Mouse (Mus musculus): ENCODE results near the gene Ino80d. TPM values are rescaled to one million over a fixed set of nuclear protein-coding genes. Genes with fewer than 3 reads are reported as not detected.

Ino80d gene
- total RNA-seq, 4 experiments from 2014 or later, result 25.6 to 32.7 (median 28.8) TPM

DNA sequence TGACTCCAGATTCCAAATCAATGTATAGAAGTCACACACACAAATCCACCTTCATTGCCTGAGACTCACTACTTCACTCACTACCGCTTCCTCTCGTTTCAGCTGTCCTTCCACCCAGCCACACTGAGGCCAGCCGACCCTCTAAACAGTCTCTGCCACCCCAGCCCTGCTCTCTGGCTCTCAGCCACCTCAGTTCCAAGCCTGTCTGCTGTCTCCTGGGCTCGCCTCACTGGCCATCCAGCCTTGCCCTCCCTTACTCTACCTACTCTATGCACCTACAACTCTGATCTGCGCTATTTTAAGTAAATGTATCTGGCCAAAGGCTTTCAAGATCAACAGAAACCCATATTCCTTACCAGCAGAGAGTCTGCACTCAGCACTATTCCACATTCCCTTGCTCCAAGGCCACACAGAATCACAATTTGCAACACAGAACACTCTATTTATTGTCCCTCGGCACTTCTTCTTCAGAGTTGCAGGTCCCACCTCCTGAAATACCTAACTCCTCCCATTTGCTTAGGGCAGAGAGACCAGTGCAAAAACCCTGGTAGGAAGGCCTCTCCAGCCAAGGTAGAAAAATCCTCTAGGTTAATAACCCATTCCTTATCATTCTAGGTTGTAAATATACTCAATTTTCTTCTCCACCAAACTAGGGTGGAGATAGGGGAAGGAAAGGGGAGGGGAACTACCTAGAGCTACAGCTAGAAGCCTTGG, 6.7 kb downstream of the Ino80d start:
- DNase-seq (ENCODE audit: low spot score in 2 of 2), result no peak

DNA sequence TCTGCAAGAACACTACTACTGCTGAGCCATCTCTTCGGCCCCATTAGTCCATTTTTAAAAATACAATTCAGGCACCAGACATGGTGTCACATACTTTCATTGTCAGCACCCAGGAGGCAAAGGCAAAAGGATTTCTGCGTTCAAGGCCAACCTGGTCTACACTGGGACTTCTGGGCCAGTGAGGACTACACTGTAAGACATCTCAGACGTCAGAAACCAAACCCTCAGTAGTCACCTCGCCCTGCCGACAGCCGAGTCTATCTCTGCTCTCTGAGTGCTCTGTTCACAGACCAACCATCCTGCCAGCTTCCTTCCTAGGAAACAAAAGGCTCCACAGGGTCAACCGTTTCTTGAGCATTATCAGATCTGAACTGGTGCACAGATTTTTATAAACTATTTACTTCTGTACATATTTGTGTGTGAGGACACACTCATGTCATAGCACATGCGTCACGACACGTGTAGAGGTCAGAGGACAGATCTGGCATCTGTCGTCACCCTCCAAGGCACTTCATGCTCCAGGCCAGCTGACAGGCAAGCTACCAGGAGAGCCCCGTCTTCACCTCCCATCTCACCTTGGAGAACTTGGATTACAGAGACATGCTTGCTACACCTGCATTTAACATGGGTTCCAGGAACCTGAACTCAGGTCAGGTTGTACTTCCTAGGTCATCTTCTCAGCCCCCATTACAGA, 11.6 kb downstream of the Ino80d start:
- no peak for DNase-seq (ENCODE audit: low spot score in 2 of 2)

DNA sequence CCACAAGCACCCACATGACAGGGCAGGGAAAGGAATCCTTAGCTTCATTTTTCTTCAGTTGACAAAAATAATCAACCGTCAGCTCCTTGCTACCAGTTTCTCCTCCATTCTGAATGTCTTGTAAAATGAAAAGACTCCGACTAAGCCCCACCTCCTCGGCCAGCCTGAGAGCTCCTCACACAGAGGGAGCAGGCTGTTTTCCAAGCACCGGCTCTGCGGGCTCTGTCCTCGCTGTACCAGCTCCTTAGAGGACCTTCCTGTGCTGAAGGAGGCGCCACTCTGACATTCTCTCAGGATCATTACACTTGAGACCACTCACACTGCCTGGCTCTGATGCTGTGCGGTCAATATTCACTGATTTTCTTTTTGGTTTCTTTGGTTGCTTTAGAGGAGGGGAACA, 14.3 kb downstream of the Ino80d start:
- DNase-seq (ENCODE audit: low spot score in 2 of 2), result no peak

GRCm38 (mm10) chr1:63098831-63099230, 15.6 kb downstream of the Ino80d start:
- DNase-seq (ENCODE audit: low spot score in 2 of 2), result no peak

GRCm38 (mm10) chr1:63096071-63096470, 18.4 kb downstream of the Ino80d start:
- no peak for DNase-seq (ENCODE audit: low spot score in 2 of 2)

DNA sequence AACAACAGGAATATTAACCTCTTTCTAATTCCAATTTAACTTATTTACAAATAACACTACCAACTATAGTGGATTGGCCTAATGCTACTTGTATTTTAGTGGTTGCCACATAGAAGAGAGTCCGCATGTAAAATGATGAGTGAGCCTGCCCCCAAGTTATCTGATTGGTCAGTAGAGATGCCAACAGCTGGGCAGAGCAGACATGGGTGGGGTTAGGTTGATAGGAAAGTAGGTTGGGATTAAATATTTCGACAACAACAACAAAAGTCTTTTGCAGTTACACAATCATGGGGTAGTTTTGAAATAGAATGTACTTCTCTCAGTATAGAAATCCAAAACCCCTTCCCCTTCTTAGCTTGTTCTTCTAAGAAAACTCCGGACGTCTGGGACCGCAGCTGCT, 24.7 kb downstream of the Ino80d start:
- DNase-seq (ENCODE audit: low spot score in 2 of 2), result no peak

DNA sequence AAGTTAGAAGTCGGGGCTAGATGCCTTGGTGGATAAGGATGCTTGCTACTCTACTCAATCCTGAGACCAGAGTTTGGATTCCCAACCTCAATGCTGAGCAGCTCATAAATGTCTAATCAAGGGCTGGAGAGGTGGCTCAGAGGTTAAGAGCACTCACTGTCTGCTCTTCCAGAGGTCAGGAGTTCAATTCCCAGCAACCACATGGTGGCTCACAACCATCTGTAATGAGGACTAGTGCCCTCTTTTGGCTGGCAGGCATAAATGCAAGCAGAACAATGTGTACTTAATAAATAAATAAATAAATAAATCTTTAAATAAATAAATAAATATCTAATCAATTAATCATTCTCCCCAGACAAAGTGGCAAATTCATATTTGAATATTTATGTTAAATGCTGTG, 25.9 kb downstream of the Ino80d start:
- no peak for DNase-seq (ENCODE audit: low spot score in 2 of 2)

DNA sequence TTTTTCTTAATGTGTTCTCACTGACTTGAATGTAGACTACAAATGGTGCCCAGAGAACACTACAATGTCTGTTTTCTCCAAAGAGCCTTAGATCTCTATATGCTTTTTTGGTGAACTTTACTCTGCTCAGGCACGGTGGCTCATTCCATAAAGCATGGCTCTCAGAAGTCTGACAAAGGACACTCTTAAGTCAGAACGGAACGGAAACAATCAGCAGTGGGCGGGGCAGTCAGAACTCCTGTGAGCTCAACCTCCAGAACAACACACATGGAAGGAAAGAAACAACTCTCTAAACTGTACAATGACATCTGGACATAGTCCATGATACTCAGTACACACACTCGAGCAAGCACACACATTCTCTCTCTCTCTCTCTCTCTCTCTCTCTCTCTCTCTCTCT, 34.2 kb downstream of the Ino80d start:
- no peak for DNase-seq (ENCODE audit: low spot score in 2 of 2)

DNA sequence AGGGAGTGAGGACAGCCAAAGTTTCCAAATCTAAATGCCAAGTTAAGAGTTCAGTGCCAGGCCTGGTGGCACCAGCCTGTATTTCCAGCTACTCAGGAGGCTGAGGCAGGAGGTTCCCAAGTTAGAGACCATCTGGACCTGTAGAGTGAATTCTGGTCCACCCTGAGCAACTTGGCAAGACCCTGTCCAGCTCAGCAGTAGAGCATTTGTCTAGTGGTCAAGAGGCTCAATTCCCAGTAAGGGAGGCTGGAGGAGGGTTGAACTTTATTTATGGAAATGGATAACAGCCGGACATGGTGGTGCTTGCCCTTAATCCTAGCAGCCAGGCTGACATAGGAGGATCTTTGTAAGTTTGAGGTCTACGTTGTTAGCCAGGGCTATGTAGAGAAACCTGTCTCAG, 38.1 kb downstream of the Ino80d start:
- DNase-seq (ENCODE audit: low spot score in 2 of 2), result no peak

GRCm38 (mm10) chr1:63071379-63071778, 43.1 kb downstream of the Ino80d start:
- DNase-seq (ENCODE audit: low spot score in 2 of 2), result no peak

DNA sequence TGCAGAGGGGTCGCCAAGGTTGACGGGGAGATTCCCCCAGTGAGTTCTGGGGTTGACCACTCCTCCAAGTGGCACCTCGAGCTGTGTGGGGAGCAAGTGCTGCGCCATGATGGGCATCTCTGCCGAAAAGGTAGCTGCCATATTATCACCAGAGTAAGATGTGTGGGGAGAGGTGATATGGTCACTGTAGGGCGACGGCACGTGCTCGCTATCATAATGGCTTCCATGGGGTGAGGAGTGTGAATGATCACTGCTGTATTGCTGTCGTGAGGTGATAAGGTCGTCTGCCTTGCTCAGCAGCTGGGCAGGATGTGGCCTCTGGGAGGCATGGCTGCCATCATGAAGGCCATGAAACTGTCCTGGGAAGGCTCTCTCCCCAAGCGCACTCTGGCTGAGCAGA, 56.1 kb downstream of the Ino80d start:
- no peak for DNase-seq (ENCODE audit: low spot score in 2 of 2)

GRCm38 (mm10) chr1:63057849-63058248, 56.6 kb downstream of the Ino80d start:
- DNase-seq (ENCODE audit: low spot score in 2 of 2), result no peak

DNA sequence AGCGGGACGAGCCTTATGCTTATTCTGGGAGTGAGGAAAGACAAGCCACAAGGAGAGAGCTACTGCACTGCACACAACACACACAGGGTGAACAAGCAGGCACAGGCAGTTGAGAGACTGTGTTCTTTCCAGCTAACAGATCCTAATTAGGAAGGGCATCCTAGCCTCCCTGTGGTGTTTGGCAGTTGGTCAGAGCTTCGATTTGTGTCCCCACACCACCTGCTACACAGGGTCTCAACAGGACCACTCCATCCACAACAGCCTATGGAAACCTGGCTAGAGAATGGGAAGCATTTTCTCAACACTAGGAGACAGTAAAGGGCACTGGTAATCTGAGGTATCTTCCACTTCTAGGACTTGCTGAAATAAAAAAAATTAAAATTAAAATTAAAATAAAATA, 57.1 kb downstream of the Ino80d start:
- no peak for DNase-seq (ENCODE audit: low spot score in 2 of 2)

GRCm38 (mm10) chr1:63055386-63055785, 59.1 kb downstream of the Ino80d start:
- no peak for DNase-seq (ENCODE audit: low spot score in 2 of 2)

GRCm38 (mm10) chr1:63050866-63051265, 63.6 kb downstream of the Ino80d start:
- no peak for DNase-seq (ENCODE audit: low spot score in 2 of 2)

DNA sequence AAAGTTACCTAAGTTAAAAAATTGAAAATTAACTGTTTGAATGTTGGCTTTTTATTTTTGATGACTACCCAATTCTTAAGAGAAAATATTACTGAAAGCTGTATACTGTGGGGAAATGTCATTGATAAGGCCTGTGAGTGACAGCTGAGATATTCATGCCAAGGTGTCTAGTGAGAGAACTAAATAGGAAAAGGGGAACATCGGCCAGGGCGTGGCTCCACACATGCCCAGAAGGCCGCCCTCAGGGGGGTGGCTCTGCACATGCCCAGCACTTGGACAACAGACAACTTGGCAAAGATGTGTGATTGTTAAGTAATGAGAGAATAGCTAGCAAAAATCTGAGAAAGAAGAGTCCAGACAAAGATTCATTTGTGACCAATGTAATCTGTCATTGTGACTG, 64.5 kb downstream of the Ino80d start:
- no peak for DNase-seq (ENCODE audit: low spot score in 2 of 2)

- DNase-seq (ENCODE audit: low spot score in 2 of 2), result no peak
Measured at GRCm38 (mm10) chr1:63047983-63048382, 66.5 kb downstream of the Ino80d start.

DNA sequence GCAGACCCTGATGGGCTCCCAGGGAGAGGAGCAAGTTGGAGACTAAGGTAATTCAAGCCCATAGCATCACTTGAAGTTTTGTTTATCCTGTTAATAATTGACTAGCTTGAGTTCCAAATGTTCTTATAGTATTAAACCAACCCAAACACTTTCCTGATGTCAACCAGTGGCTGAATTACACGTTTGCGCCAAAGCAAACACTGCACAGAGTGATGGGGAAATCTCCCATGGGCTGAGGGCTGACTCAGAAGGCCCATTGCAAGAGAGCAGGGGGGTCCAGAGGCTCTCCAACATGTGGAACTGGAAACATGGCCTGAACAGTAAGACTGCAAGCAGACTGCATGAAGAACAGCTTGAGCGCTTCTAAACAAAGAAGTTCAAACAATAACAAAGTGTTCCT, 81.5 kb downstream of the Ino80d start:
- DNase-seq (ENCODE audit: low spot score in 2 of 2), result no peak

DNA sequence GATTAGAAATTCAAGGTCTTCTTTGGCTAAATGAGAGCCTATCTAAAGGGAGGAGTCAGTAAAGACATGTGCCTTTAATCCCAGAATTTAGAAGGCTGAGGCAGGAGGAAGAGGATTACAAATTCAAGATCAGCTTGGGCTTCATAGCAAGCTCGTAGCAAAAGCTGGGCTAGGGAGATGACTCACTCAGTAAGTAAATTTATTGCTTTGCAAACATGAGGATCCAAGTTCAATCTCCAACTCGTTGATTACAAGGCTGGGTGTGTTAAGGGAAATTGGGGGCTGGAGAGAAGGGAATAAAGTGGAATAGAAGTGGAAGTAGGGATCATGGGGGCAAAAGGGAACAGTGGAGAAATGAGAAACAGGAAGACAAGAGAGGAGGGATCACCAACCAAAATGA, 94.6 kb downstream of the Ino80d start:
- DNase-seq (ENCODE audit: low spot score in 2 of 2), result no peak

DNA sequence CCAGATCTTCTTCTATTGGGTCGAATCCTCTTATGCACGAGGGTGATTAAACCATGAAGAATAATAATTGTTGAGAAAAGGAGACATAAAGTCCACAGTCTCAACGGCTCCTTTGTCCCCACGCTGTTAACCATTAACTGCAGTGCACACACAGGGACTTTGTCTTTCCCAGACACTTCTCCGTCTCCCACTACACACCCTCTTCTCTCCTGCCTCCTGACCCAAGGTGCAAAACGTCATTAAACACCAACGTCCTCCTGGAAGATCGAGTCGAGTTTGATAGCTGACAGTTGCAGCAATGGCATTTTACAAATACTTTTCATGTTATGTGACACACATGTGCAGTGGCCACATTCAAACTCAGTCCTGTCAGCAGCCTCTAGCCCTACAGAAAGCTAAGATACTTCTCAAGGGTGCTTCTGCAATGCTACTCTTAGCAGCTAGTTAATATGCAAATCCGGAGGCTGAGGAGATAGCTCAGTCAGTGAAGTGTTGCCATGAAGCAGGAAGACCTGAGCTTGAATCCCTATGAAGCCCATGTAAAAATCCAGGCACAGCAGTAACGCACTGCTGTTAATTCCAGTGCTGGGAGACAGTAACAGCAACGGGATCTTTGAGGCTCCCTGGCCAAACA, 109.3 kb downstream of the Ino80d start:
- no peak for DNase-seq (ENCODE audit: low spot score in 2 of 2)

DNA sequence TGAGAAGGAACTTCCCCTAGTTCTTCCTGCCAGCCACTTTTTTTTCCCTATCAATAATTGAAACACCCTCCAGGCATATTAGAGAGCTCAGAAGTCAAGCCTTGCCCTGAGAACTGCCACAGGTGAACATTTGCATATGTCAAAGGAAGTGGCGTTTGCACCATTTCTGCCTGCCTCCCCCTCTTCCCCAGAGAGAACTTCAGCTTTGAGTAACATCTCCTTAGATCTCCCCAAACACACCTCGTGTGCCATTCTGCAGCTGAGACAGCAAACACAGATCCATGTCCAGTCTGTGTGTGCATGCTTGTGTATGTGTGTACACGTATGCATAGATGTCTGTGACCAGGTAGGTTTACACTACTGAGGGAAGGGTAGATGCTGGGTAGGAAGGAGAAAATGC, 112.6 kb downstream of the Ino80d start:
- no peak for DNase-seq (ENCODE audit: low spot score in 2 of 2)

GRCm38 (mm10) chr1:62993348-62993747, 121.1 kb downstream of the Ino80d start:
- DNase-seq (ENCODE audit: low spot score in 2 of 2), result no peak

DNA sequence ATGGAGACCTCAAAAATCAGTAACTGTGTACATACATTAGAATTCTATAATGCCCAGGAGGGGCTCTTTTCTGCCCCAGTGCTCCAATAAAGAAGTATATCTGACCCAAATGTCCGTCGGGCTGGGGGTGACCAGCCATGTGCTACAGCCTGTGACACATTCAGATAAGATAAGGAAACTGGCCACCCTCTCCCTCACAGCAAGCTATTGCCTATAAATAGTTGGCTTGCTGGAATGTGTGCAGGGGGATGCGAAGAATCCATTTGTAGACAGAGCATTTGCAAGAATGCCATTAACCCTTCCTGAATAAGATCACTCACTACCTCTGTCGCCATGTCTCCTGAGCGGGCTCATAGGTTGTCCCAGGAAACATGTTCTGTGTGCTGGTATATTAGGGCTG, 121.8 kb downstream of the Ino80d start:
- no peak for DNase-seq (ENCODE audit: low spot score in 2 of 2)
